Mouse (Mus musculus): ENCODE data around the gene Rab26. TPM values are rescaled to one million over a fixed set of nuclear protein-coding genes. Genes with fewer than 3 reads are reported as not detected.

Gene Rab26
- total and polyA plus RNA-seq, 3 experiments: 0.36 to 1.3 (median 0.40) TPM

DNA sequence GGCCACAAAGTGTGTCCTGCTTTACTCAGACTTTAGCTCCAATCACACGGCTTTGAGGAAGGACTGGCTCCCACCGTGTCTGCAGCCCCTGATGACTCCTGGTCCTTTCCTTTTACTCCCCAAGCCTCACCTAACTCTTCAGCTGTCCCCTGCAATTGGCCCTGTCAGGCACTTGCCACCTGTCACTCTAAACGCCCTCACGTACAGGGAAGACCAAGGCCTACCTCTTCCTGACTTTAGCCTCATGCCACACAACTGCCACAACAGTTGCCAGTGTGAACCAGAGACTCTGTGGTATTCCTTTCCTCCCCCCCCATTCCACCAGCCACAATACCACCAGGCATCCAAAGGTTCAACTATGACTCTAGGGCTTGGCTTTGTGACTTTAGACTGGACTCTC, 13.6 kb downstream of the Rab26 start:
- peaks cover 43% of the 10 kb centered on the region for H3K79me2 ChIP-seq (replicated peaks; ENCODE audit: control insufficient read depth, extremely low read depth, insufficient read depth, poor library complexity, severe bottlenecking)
- peaks cover 52 to 87% of the 10 kb centered on the region in 2 experiments for H3K36me3 ChIP-seq (replicated peaks in 1 of 2; ENCODE audit: control insufficient read depth in 1 of 2, insufficient read depth in 1 of 2, low read length in 1 of 2)
- H3K9me3 ChIP-seq (replicated peaks; ENCODE audit: low read length): no peaks in the 10 kb centered on the region
- H3K4me1 ChIP-seq (ENCODE audit: control insufficient read depth in 1 of 2, insufficient read depth in 2 of 2): peaks cover 3 to 13% of the 10 kb centered on the region in 2 experiments; a peak in 3 of 4 replicates
- no peak overlapping the region for H3K4me3 ChIP-seq (replicated peaks in 1 of 3; ENCODE audit: low read depth in 2 of 3, low read length in 2 of 3, poor library complexity in 1 of 3)
- no peak overlapping the region for H3K9ac ChIP-seq (ENCODE audit: insufficient read depth, low read depth)
- H3K27ac ChIP-seq (ENCODE audit: insufficient read depth, low read depth): no peak overlapping the region
- H3K27me3 ChIP-seq (replicated peaks): no peaks in the 10 kb centered on the region
- H3K4me2 ChIP-seq (ENCODE audit: insufficient read depth, low read depth, poor library complexity, severe bottlenecking): no peak overlapping the region
- in situ Hi-C loops (cut with MboI; ENCODE audit: low pct_ligation_motif_present, low pct_unique_long_range_greater_than_20kb, low sequenced_read_pairs): no loop called here
- no peak for DNase-seq (ENCODE audit: extremely low read depth)
- TF ChIP-seq ZC3H11A (IDR thresholded peaks at IDR 0.05; ENCODE audit: low read depth, low read length): no peak
- TF ChIP-seq RCOR1 (conservative IDR thresholded peaks at IDR 0.05; ENCODE audit: low read depth, low read length): no peak
- TF ChIP-seq POLR2AphosphoS2 (IDR thresholded peaks at IDR 0.05; ENCODE audit: low read depth, low read length): no peak
- no peak for TF ChIP-seq PAX5 (IDR thresholded peaks at IDR 0.05; ENCODE audit: low read length)
- TF ChIP-seq ELF1 (IDR thresholded peaks at IDR 0.05; ENCODE audit: low read depth, low read length): no peak
- no peak for TF ChIP-seq MAZ (IDR thresholded peaks at IDR 0.05; ENCODE audit: low read depth, low read length)
- no peak for TF ChIP-seq ETS1 (conservative IDR thresholded peaks at IDR 0.05; ENCODE audit: low read depth, low read length)
- no peak for TF ChIP-seq POLR2A (IDR thresholded peaks at IDR 0.05; ENCODE audit: low read depth, low read length)
- no peak for TF ChIP-seq ZMIZ1 (IDR thresholded peaks at IDR 0.05; ENCODE audit: low read depth, low read length)
- dilution Hi-C loops (cut with MboI; ENCODE audit: extremely low pct_ligation_motif_present, extremely low pct_unique_long_range_greater_than_20kb, low sequenced_read_pairs): no loop called here

- no peak overlapping the region for H3K27ac ChIP-seq (ENCODE audit: insufficient read depth, low read depth)
Measured at GRCm38 (mm10) chr17:24514270-24515257, 19.4 kb downstream of the Rab26 start.

GRCm38 (mm10) chr17:24513609-24514008, 20.4 kb downstream of the Rab26 start:
- Histone ChIP-seq H3K4me2 (ENCODE audit: insufficient read depth, low read depth, poor library complexity, severe bottlenecking) (no peak overlapping the region), H3K36me3 (replicated peaks in 1 of 2; ENCODE audit: control insufficient read depth in 1 of 2, insufficient read depth in 1 of 2, low read length in 1 of 2) (peaks cover 90 to 98% of the 10 kb centered on the region in 2 experiments), H3K79me2 (replicated peaks; ENCODE audit: control insufficient read depth, extremely low read depth, insufficient read depth, poor library complexity, severe bottlenecking) (no peaks in the 10 kb centered on the region), H3K27me3 (replicated peaks) (no peaks in the 10 kb centered on the region), H3K4me1 (ENCODE audit: control insufficient read depth in 1 of 2, insufficient read depth in 2 of 2) (no peaks in the 10 kb centered on the region), H3K4me3 (replicated peaks in 1 of 3; ENCODE audit: low read depth in 2 of 3, low read length in 2 of 3, poor library complexity in 1 of 3) (no peak overlapping the region), H3K9me3 (replicated peaks; ENCODE audit: low read length) (no peaks in the 10 kb centered on the region), H3K27ac (ENCODE audit: insufficient read depth, low read depth) (no peak overlapping the region), H3K9ac (ENCODE audit: insufficient read depth, low read depth) (no peak overlapping the region)
- dilution Hi-C loops (cut with MboI; ENCODE audit: extremely low pct_ligation_motif_present, extremely low pct_unique_long_range_greater_than_20kb, low sequenced_read_pairs): no loop called here
- peak; percentile 27 for DNase-seq (ENCODE audit: extremely low read depth)
- in situ Hi-C loops (cut with MboI; ENCODE audit: low pct_ligation_motif_present, low pct_unique_long_range_greater_than_20kb, low sequenced_read_pairs): no loop called here
- TF ChIP-seq KAT2A (IDR thresholded peaks at IDR 0.05; ENCODE audit: insufficient replicate concordance, low read length): no peak
- TF ChIP-seq NRF1 (IDR thresholded peaks at IDR 0.05; ENCODE audit: low read depth, low read length): no peak
- TF ChIP-seq MXI1 (IDR thresholded peaks at IDR 0.05; ENCODE audit: low read depth, low read length): no peak
- TF ChIP-seq POLR2A (IDR thresholded peaks at IDR 0.05; ENCODE audit: low read depth, low read length): no peak
- TF ChIP-seq GABPA (IDR thresholded peaks at IDR 0.05; ENCODE audit: insufficient replicate concordance, low read depth, low read length): no peak
- no peak for TF ChIP-seq JUND (conservative IDR thresholded peaks at IDR 0.05; ENCODE audit: low read depth, low read length)
- no peak for TF ChIP-seq ZKSCAN1 (IDR thresholded peaks at IDR 0.05; ENCODE audit: borderline replicate concordance, low read depth, low read length)
- TF ChIP-seq CHD2 (IDR thresholded peaks at IDR 0.05; ENCODE audit: low read length): no peak
- no peak for TF ChIP-seq MAX (IDR thresholded peaks at IDR 0.05; ENCODE audit: low read length)
- peak; percentile 43 for TF ChIP-seq RAD21 (IDR thresholded peaks at IDR 0.05; ENCODE audit: low read depth, low read length)
- TF ChIP-seq TBP (conservative IDR thresholded peaks at IDR 0.05; ENCODE audit: low read depth, low read length): no peak
- no peak for TF ChIP-seq IRF4 (IDR thresholded peaks at IDR 0.05; ENCODE audit: low read depth, low read length)
- peak; percentile 21 to 58; a peak in 2 of 4 replicates for TF ChIP-seq CTCF (conservative IDR thresholded peaks at IDR 0.05 in 1 of 2, IDR thresholded peaks at IDR 0.05 in 1 of 2; ENCODE audit: low read depth in 2 of 2, low read length in 2 of 2)
- TF ChIP-seq USF1 (IDR thresholded peaks at IDR 0.05; ENCODE audit: low read depth, low read length): no peak
- peak; percentile 36 for TF ChIP-seq SMC3 (IDR thresholded peaks at IDR 0.05; ENCODE audit: low read depth, low read length)

More at GRCm38 (mm10) chr17:24514270-24515257, 19.4 kb downstream of the Rab26 start:
- H3K4me2 ChIP-seq (ENCODE audit: insufficient read depth, low read depth, poor library complexity, severe bottlenecking): no peak overlapping the region
- no peak overlapping the region for H3K4me3 ChIP-seq (replicated peaks in 1 of 3; ENCODE audit: low read depth in 2 of 3, low read length in 2 of 3, poor library complexity in 1 of 3)
- no peak overlapping the region for H3K9ac ChIP-seq (ENCODE audit: insufficient read depth, low read depth)
- no peak for DNase-seq (ENCODE audit: extremely low read depth)
- dilution Hi-C loops (cut with MboI; ENCODE audit: extremely low pct_ligation_motif_present, extremely low pct_unique_long_range_greater_than_20kb, low sequenced_read_pairs) (no loop called here), in situ Hi-C loops (cut with MboI; ENCODE audit: low pct_ligation_motif_present, low pct_unique_long_range_greater_than_20kb, low sequenced_read_pairs) (no loop called here)
- no peak for TF ChIP-seq ZNF384 (IDR thresholded peaks at IDR 0.05; ENCODE audit: low read depth, low read length)
- TF ChIP-seq ETS1 (conservative IDR thresholded peaks at IDR 0.05; ENCODE audit: low read depth, low read length): no peak
- no peak for TF ChIP-seq E2F4 (IDR thresholded peaks at IDR 0.05; ENCODE audit: insufficient replicate concordance, low read depth, low read length)
- TF ChIP-seq TBP (conservative IDR thresholded peaks at IDR 0.05; ENCODE audit: low read depth, low read length): no peak
- no peaks in the 10 kb centered on the region for H3K9me3 ChIP-seq (replicated peaks; ENCODE audit: low read length)
- H3K27me3 ChIP-seq (replicated peaks): no peaks in the 10 kb centered on the region
- 0 out of 2 replicates have a peak, but pooled peaks cover under 1% of the 10 kb centered on the region for H3K79me2 ChIP-seq (replicated peaks; ENCODE audit: control insufficient read depth, extremely low read depth, insufficient read depth, poor library complexity, severe bottlenecking)
- peaks cover 89 to 98% of the 10 kb centered on the region in 2 experiments for H3K36me3 ChIP-seq (replicated peaks in 1 of 2; ENCODE audit: control insufficient read depth in 1 of 2, insufficient read depth in 1 of 2, low read length in 1 of 2)
- H3K4me1 ChIP-seq (ENCODE audit: control insufficient read depth in 1 of 2, insufficient read depth in 2 of 2): no peaks in the 10 kb centered on the region
